35 mouse cellular contexts compared by ENCODE assay signal in the genomic region with DNA sequence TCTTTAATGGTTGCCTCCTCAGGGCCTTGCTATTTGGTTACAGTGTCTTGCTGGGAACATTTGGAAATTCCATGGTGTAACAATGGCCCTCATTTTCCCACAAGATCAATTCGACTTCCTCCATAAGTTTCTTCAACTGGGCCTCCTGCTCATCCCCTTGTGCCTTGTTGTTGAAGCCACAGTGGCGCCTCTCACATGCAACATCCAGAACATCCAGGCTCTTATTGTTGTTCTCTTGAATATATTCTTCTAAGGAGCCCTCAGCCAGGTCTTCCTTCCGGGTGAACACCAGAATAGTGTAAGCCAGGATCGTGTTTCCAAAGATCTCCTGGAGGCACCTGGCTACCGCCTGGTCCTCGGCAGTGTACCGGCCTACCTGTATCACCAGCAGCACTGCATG. TPM values are rescaled to one million over a fixed set of nuclear protein-coding genes. Genes with fewer than 3 reads are reported as not detected.
DNase-seq lines count a peak whose midpoint lies in the region; ATAC-seq and TF ChIP-seq lines count a peak whose summit lies in the region.
"Had no signal": no experiment of that assay in that cellular context is flagged by ENCODE, and none has a peak within 500 bp of the region (broad histone marks: within the 10 kb centered on the region; RNA-seq: fewer than 3 reads in every experiment).

No protein-coding gene starts in this region.

- TF ChIP-seq CTCF in gastrocnemius, adult 2 months (IDR thresholded peaks at IDR 0.05) = no peak
- no peak for TF ChIP-seq CTCF in thymus, adult 2 months (IDR thresholded peaks at IDR 0.05; ENCODE audit: borderline replicate concordance, control insufficient read depth, extremely low read depth, insufficient read depth, low read length, poor library complexity)

- H3K36me3 ChIP-seq in heart, embryonic 15.5 days = no peaks in the 10 kb centered on the region
- H3K36me3 ChIP-seq in kidney, embryonic 16.5 days (ENCODE audit: insufficient read depth, low read length) = no peaks in the 10 kb centered on the region
- H3K36me3 ChIP-seq in thymus, adult 2 months (ENCODE audit: control insufficient read depth, insufficient read depth, low read length) = peaks cover 44% of the 10 kb centered on the region
- H3K36me3 ChIP-seq: forebrain, embryonic 10.5 days; G1E; neural tube, embryonic 12.5 days had no signal

- WGBS in heart, embryonic 15.5 days = 77% methylated on average over 7 of the region's 7 CpGs
- WGBS in kidney, embryonic 16.5 days = 87% methylated on average over 7 of the region's 7 CpGs
- WGBS in thymus, adult 2 months = 94% methylated on average over 7 of the region's 7 CpGs

- no peaks in the 10 kb centered on the region for H3K4me1 ChIP-seq in heart, embryonic 15.5 days (replicated peaks)
- no peaks in the 10 kb centered on the region for H3K4me1 ChIP-seq in kidney, embryonic 16.5 days (ENCODE audit: insufficient read depth, low read length)
- peaks cover 44% of the 10 kb centered on the region for H3K4me1 ChIP-seq in thymus, adult 2 months (replicated peaks; ENCODE audit: control insufficient read depth, insufficient read depth, low read length)
- H3K4me1 ChIP-seq: neural tube, embryonic 12.5 days had no signal

- no peak for DNase-seq in gastrocnemius, adult 2 months
- DNase-seq in gastrocnemius, adult 8-10 months (ENCODE audit: low spot score in 2 of 2) = no peak
- no peak for DNase-seq in heart, postnatal 25 days (ENCODE audit: low spot score)
- no peak for DNase-seq in kidney, adult 9 months
- no peak for DNase-seq in thymus, adult 2 months
- no peak for DNase-seq in thymus, postnatal 14 days
- DNase-seq: adrenal gland, adult 2 months; cerebellum, adult 11-12 months; cerebellum, postnatal 14 days; gastrocnemius, postnatal 25 days; heart, postnatal 4 days; kidney, postnatal 10 days; lung, adult 18-20 months; lung, postnatal 36 days; midbrain, embryonic 14.5 days; right cerebral cortex, postnatal 14 days; thymus, postnatal 36 days had no signal

- TF ChIP-seq POLR2A in thymus, adult 2 months (IDR thresholded peaks at IDR 0.05; ENCODE audit: control insufficient read depth, extremely low read depth, insufficient read depth, low read length, poor library complexity) = no peak

- no peaks in the 10 kb centered on the region for H3K9me3 ChIP-seq in heart, embryonic 15.5 days (replicated peaks)
- no peaks in the 10 kb centered on the region for H3K9me3 ChIP-seq in kidney, embryonic 16.5 days (ENCODE audit: low read length)
- H3K9me3 ChIP-seq: forebrain, embryonic 10.5 days; G1E; neural tube, embryonic 12.5 days had no signal

- H3K4me2 ChIP-seq in heart, embryonic 15.5 days = no peak overlapping the region
- H3K4me2 ChIP-seq in kidney, embryonic 16.5 days (replicated peaks; ENCODE audit: low read depth, low read length) = no peak overlapping the region
- H3K4me2 ChIP-seq: hindbrain, embryonic 14.5 days; liver, embryonic 11.5 days; neural tube, embryonic 12.5 days had no signal

- H3K27ac ChIP-seq in gastrocnemius, adult 2 months = peak overlapping the region; percentile 87
- H3K27ac ChIP-seq in heart, embryonic 15.5 days = peak overlapping the region; percentile 55
- peak overlapping the region; percentile 79; the same call in 1 of the 2 replicates for H3K27ac ChIP-seq in kidney, embryonic 16.5 days (ENCODE audit: low read length)
- peak overlapping the region; percentile 2; the same call in 1 of the 2 replicates for H3K27ac ChIP-seq in thymus, adult 2 months (ENCODE audit: control insufficient read depth, insufficient read depth, low read length)
- H3K27ac ChIP-seq: forebrain, embryonic 10.5 days; hindbrain, embryonic 14.5 days; layer of hippocampus, adult 2 months; neural tube, embryonic 12.5 days had no signal

- no peaks in the 10 kb centered on the region for H3K27me3 ChIP-seq in heart, embryonic 15.5 days
- no peaks in the 10 kb centered on the region for H3K27me3 ChIP-seq in kidney, embryonic 16.5 days (ENCODE audit: insufficient read depth, low read length)
- no peaks in the 10 kb centered on the region for H3K27me3 ChIP-seq in thymus, adult 2 months (ENCODE audit: control insufficient read depth, insufficient read depth, low read length)
- H3K27me3 ChIP-seq: neural tube, embryonic 12.5 days; Patski had no signal

- H3K4me3 ChIP-seq in gastrocnemius, adult 2 months = no peak overlapping the region
- no peak overlapping the region for H3K4me3 ChIP-seq in heart, embryonic 15.5 days
- H3K4me3 ChIP-seq in kidney, embryonic 16.5 days (ENCODE audit: low read length) = no peak overlapping the region
- H3K4me3 ChIP-seq in thymus, adult 2 months (ENCODE audit: control insufficient read depth, insufficient read depth, low read length) = no peak overlapping the region
- H3K4me3 ChIP-seq: forebrain, embryonic 10.5 days; layer of hippocampus, adult 2 months; neural tube, embryonic 12.5 days had no signal

- no peak overlapping the region for H3K9ac ChIP-seq in heart, embryonic 15.5 days
- no peak overlapping the region for H3K9ac ChIP-seq in kidney, embryonic 16.5 days (replicated peaks; ENCODE audit: low read length)
- H3K9ac ChIP-seq: hindbrain, embryonic 14.5 days; neural tube, embryonic 12.5 days had no signal

- intact Hi-C loops in gastrocnemius, adult 2 months (cut with DNase I) = loop anchor here (5.0 kb wide), 1 partner anchor 45 kb away; a partner anchor contains a TSS
- intact Hi-C loops in heart, postnatal 25 days (cut with DNase I) = loop anchor here (5.0 kb wide), 2 partner anchors 40 to 55 kb away; a partner anchor contains a TSS

- ATAC-seq in heart, embryonic 15.5 days (replicated peaks; ENCODE audit: insufficient number of reproducible peaks, insufficient read depth, low FRiP score, low read depth) = no peak
- no peak for ATAC-seq in kidney, embryonic 16.5 days (ENCODE audit: low FRiP score, low TSS enrichment)
- ATAC-seq: forebrain, embryonic 16.5 days; inflammation-experienced regulatory T-cells, adult 6 months; Patski had no signal

RNA-seq across cellular contexts. Expression of a gene that starts 5.9 kb away (rescaled TPM):
- total RNA-seq in gastrocnemius, adult 2 months (2021) = 10 to 100 TPM in 1 of 2 experiments, 1 to 10 TPM in 1; 8.4 to 13.8 TPM
- total RNA-seq in gastrocnemius, adult 8-10 months (2022) = 1 to 10 TPM; 8.4 to 9.9 (median 9.1) TPM
- polyA plus RNA-seq in heart, embryonic 15.5 days (2015; fragmentation: Nextera tagmentation; extraction: Ambion mirVana) = 32.3 and 35.6 TPM in 2 replicates
- total RNA-seq in heart, postnatal 25 days (2021) = 10 to 100 TPM; 38.5 to 41.6 TPM
- 59.4 and 67.3 TPM in 2 replicates for polyA plus RNA-seq in kidney, embryonic 16.5 days (2015; fragmentation: Nextera tagmentation; extraction: Ambion mirVana)
- polyA plus RNA-seq in thymus, adult 2 months (2012; rRNA removed) = 72.9 and 82.4 TPM in 2 replicates
- polyA plus RNA-seq: Patski had no signal

RNA-seq across cellular contexts. Expression of a gene that starts 16.3 kb away (rescaled TPM):
- under 1 TPM in 1 of 2 experiments, not detected in 1; 0.84 TPM for total RNA-seq in gastrocnemius, adult 2 months (2021)
- total RNA-seq in gastrocnemius, adult 8-10 months (2022) = 1 to 10 TPM in 3 of 4 experiments, not detected in 1; 1.2 to 2.4 (median 1.4) TPM
- polyA plus RNA-seq in heart, embryonic 15.5 days (2015; fragmentation: Nextera tagmentation; extraction: Ambion mirVana) = 3.3 and 4.6 TPM in 2 replicates
- total RNA-seq in heart, postnatal 25 days (2021) = 1 to 10 TPM; 1.8 to 5.3 TPM
- 1.4 and 2.4 TPM in 2 replicates for polyA plus RNA-seq in kidney, embryonic 16.5 days (2015; fragmentation: Nextera tagmentation; extraction: Ambion mirVana)
- 0.36 and 0.88 TPM in 2 replicates for polyA plus RNA-seq in thymus, adult 2 months (2012; rRNA removed)
- total RNA-seq: G1E; gastrocnemius, postnatal 25 days; layer of hippocampus, adult 2 months; left cerebral cortex, postnatal 10 days; megakaryocyte-erythroid progenitor cell, adult 5-6 weeks had no signal
- polyA plus RNA-seq: adrenal gland, adult 2 months; embryonic facial prominence, embryonic 11.5 days; forebrain, embryonic 10.5 days; forebrain, embryonic 16.5 days; G1E; limb, embryonic 11.5 days; Patski; testis, adult 2 months had no signal

RNA-seq across cellular contexts. Expression of a gene that starts 16.3 kb away (rescaled TPM):
- total RNA-seq in gastrocnemius, adult 2 months (2021) = not detected
- total RNA-seq in gastrocnemius, adult 8-10 months (2022) = not detected
- polyA plus RNA-seq in heart, embryonic 15.5 days (2015; fragmentation: Nextera tagmentation; extraction: Ambion mirVana) = 0.23 and 0.27 TPM in 2 replicates
- under 1 TPM in 1 of 2 experiments, not detected in 1; 0.39 TPM for total RNA-seq in heart, postnatal 25 days (2021)
- polyA plus RNA-seq in kidney, embryonic 16.5 days (2015; fragmentation: Nextera tagmentation; extraction: Ambion mirVana) = not detected in 2 replicates
- polyA plus RNA-seq in thymus, adult 2 months (2012; rRNA removed) = 3.8 and 6.3 TPM in 2 replicates
- total RNA-seq: adrenal gland, postnatal 4 days; gastrocnemius, postnatal 25 days; heart, postnatal 4 days; layer of hippocampus, adult 2 months; layer of hippocampus, postnatal 25 days; left cerebral cortex, postnatal 10 days had no signal
- polyA plus RNA-seq: adrenal gland, adult 2 months; embryonic facial prominence, embryonic 11.5 days; forebrain, embryonic 10.5 days; forebrain, embryonic 16.5 days; G1E; hindbrain, embryonic 14.5 days; limb, embryonic 11.5 days; liver, embryonic 11.5 days; midbrain, embryonic 14.5 days; neural tube, embryonic 12.5 days; Patski; testis, adult 2 months had no signal

RNA-seq across cellular contexts. Expression of a gene that starts 17.8 kb away (rescaled TPM):
- 1 to 10 TPM; 3.6 to 5.5 TPM for total RNA-seq in gastrocnemius, adult 2 months (2021)
- total RNA-seq in gastrocnemius, adult 8-10 months (2022) = 1 to 10 TPM; 2.5 to 4.5 (median 3.9) TPM
- polyA plus RNA-seq in heart, embryonic 15.5 days (2015; fragmentation: Nextera tagmentation; extraction: Ambion mirVana) = 23.5 and 27.1 TPM in 2 replicates
- 10 to 100 TPM; 29.0 to 30.8 TPM for total RNA-seq in heart, postnatal 25 days (2021)
- 84.6 and 86.0 TPM in 2 replicates for polyA plus RNA-seq in kidney, embryonic 16.5 days (2015; fragmentation: Nextera tagmentation; extraction: Ambion mirVana)
- polyA plus RNA-seq in thymus, adult 2 months (2012; rRNA removed) = 43.0 and 64.0 TPM in 2 replicates
- total RNA-seq: G1E; layer of hippocampus, adult 2 months; layer of hippocampus, postnatal 25 days had no signal
- polyA plus RNA-seq: G1E had no signal

RNA-seq across cellular contexts. Expression of a gene that starts 26.2 kb away (rescaled TPM):
- 1 to 10 TPM; 1.1 to 1.2 TPM for total RNA-seq in gastrocnemius, adult 2 months (2021)
- 1 to 10 TPM in 1 of 4 experiments, under 1 TPM in 3; 0.40 to 1.0 (median 0.62) TPM for total RNA-seq in gastrocnemius, adult 8-10 months (2022)
- polyA plus RNA-seq in heart, embryonic 15.5 days (2015; fragmentation: Nextera tagmentation; extraction: Ambion mirVana) = 7.9 and 10.3 TPM in 2 replicates
- total RNA-seq in heart, postnatal 25 days (2021) = 1 to 10 TPM; 3.1 to 4.9 TPM
- polyA plus RNA-seq in kidney, embryonic 16.5 days (2015; fragmentation: Nextera tagmentation; extraction: Ambion mirVana) = 12.7 and 14.8 TPM in 2 replicates
- 42.5 and 49.6 TPM in 2 replicates for polyA plus RNA-seq in thymus, adult 2 months (2012; rRNA removed)

Comparison
In these comparisons a context has a peak if more than half of its experiments do, and no peak if none do; other contexts are left out.
1. H3K27ac ChIP-seq: peak in every context shown above with its lines; median percentile 87 in gastrocnemius, adult 2 months; 79 in kidney, embryonic 16.5 days; 55 in heart, embryonic 15.5 days; 2 in thymus, adult 2 months.